In genomic region chr7:56327738-56328137, GRCm38 (mm10) we compare ENCODE assay signal across 11 mouse cellular contexts.
A peak's percentile ranks its signal among the peaks of the same experiment; 100 is the strongest.
DNase-seq lines count a peak whose midpoint lies in the region; ATAC-seq and TF ChIP-seq lines count a peak whose summit lies in the region.
"Had no signal": no experiment of that assay in that cellular context is flagged by ENCODE, and none has a peak within 500 bp of the region (broad histone marks: within the 10 kb centered on the region; RNA-seq: fewer than 3 reads in every experiment).

No protein-coding gene starts in this region.

- no peak overlapping the region for H3K9ac ChIP-seq in hindbrain, embryonic 13.5 days
- no peak overlapping the region for H3K9ac ChIP-seq in hindbrain, embryonic 12.5 days
- no peak overlapping the region for H3K9ac ChIP-seq in neural tube, embryonic 11.5 days (ENCODE audit: low read length)
- H3K9ac ChIP-seq: heart, embryonic 15.5 days; lung, embryonic 15.5 days had no signal

- no peak overlapping the region for H3K4me3 ChIP-seq in hindbrain, embryonic 13.5 days
- H3K4me3 ChIP-seq in hindbrain, embryonic 12.5 days: no peak overlapping the region
- H3K4me3 ChIP-seq in neural tube, embryonic 11.5 days (ENCODE audit: low read depth, low read length): no peak overlapping the region
- H3K4me3 ChIP-seq: heart, embryonic 15.5 days; lung, embryonic 15.5 days had no signal

- peak; percentile 24 for DNase-seq in neural tube, embryonic 11.5 days (ENCODE audit: low spot score)
- DNase-seq in neural tube, embryonic 10.5 days (ENCODE audit: extremely low spot score, low spot score): no peak
- peak; percentile 38 for DNase-seq in brain, embryonic 14.5 days (ENCODE audit: low read depth)
- DNase-seq in retina, postnatal 1 day: peak; percentile 24
- DNase-seq in thymus, postnatal 0 days (ENCODE audit: low spot score): no peak
- DNase-seq: cerebellum, adult 11 months; thymus, postnatal 36 days had no signal

- no peak overlapping the region for H3K27ac ChIP-seq in hindbrain, embryonic 13.5 days
- H3K27ac ChIP-seq in hindbrain, embryonic 12.5 days: no peak overlapping the region
- H3K27ac ChIP-seq in neural tube, embryonic 11.5 days (ENCODE audit: low read depth, low read length): no peak overlapping the region
- H3K27ac ChIP-seq: heart, embryonic 15.5 days; lung, embryonic 15.5 days had no signal

- no peaks in the 10 kb centered on the region for H3K4me1 ChIP-seq in hindbrain, embryonic 13.5 days (replicated peaks)
- H3K4me1 ChIP-seq in hindbrain, embryonic 12.5 days: no peaks in the 10 kb centered on the region
- no peaks in the 10 kb centered on the region for H3K4me1 ChIP-seq in neural tube, embryonic 11.5 days (ENCODE audit: control insufficient read depth, insufficient read depth, low read length)
- H3K4me1 ChIP-seq: heart, embryonic 15.5 days; lung, embryonic 15.5 days had no signal

- 43% methylated on average over 4 of the region's 4 CpGs for WGBS in hindbrain, embryonic 13.5 days
- WGBS in hindbrain, embryonic 12.5 days: 39% methylated on average over 4 of the region's 4 CpGs
- 58% methylated on average over 4 of the region's 4 CpGs for WGBS in neural tube, embryonic 11.5 days

- no peak for TF ChIP-seq POLR2A in brain, embryonic 14.5 days (IDR thresholded peaks at IDR 0.05; ENCODE audit: borderline replicate concordance, extremely low read depth, insufficient read depth, insufficient read length, poor library complexity, severe bottlenecking)

- no peaks in the 10 kb centered on the region for H3K36me3 ChIP-seq in hindbrain, embryonic 13.5 days
- no peaks in the 10 kb centered on the region for H3K36me3 ChIP-seq in hindbrain, embryonic 12.5 days
- H3K36me3 ChIP-seq in neural tube, embryonic 11.5 days (ENCODE audit: control insufficient read depth, insufficient read depth, low read length): no peaks in the 10 kb centered on the region
- H3K36me3 ChIP-seq: heart, embryonic 15.5 days; lung, embryonic 15.5 days had no signal

- H3K4me2 ChIP-seq in hindbrain, embryonic 13.5 days: no peak overlapping the region
- H3K4me2 ChIP-seq in hindbrain, embryonic 12.5 days (replicated peaks): no peak overlapping the region
- no peak overlapping the region for H3K4me2 ChIP-seq in neural tube, embryonic 11.5 days (ENCODE audit: low read depth)
- H3K4me2 ChIP-seq: heart, embryonic 15.5 days; lung, embryonic 15.5 days had no signal

- H3K9me3 ChIP-seq in hindbrain, embryonic 13.5 days: no peaks in the 10 kb centered on the region
- no peaks in the 10 kb centered on the region for H3K9me3 ChIP-seq in hindbrain, embryonic 12.5 days (replicated peaks)
- H3K9me3 ChIP-seq in neural tube, embryonic 11.5 days (ENCODE audit: control insufficient read depth, low read length): no peaks in the 10 kb centered on the region
- H3K9me3 ChIP-seq: heart, embryonic 15.5 days; lung, embryonic 15.5 days had no signal

- H3K27me3 ChIP-seq in hindbrain, embryonic 13.5 days: no peaks in the 10 kb centered on the region
- H3K27me3 ChIP-seq in hindbrain, embryonic 12.5 days: no peaks in the 10 kb centered on the region
- no peaks in the 10 kb centered on the region for H3K27me3 ChIP-seq in neural tube, embryonic 11.5 days (ENCODE audit: control insufficient read depth, insufficient read depth, low read length)
- H3K27me3 ChIP-seq: heart, embryonic 15.5 days; lung, embryonic 15.5 days had no signal

- 0 out of 2 replicates have a peak, but pooled peaks have one; percentile 52 for ATAC-seq in hindbrain, embryonic 13.5 days (ENCODE audit: low FRiP score)
- ATAC-seq in hindbrain, embryonic 12.5 days (ENCODE audit: low FRiP score): no peak
- no peak for ATAC-seq in neural tube, embryonic 11.5 days (ENCODE audit: insufficient read depth, low FRiP score, low TSS enrichment)

- TF ChIP-seq CTCF in brain, embryonic 14.5 days (IDR thresholded peaks at IDR 0.05; ENCODE audit: borderline replicate concordance, extremely low read depth, insufficient read depth, insufficient read length): peak; percentile 50; the same call in 1 of the 2 replicates

Comparison
In these comparisons a context has a peak if more than half of its experiments do, and no peak if none do; other contexts are left out.
1. DNase-seq: peak in neural tube, embryonic 11.5 days (single experiment), brain, embryonic 14.5 days (single experiment) and retina, postnatal 1 day (single experiment); none in neural tube, embryonic 10.5 days (single experiment) and thymus, postnatal 0 days (single experiment).